19 mouse cellular contexts compared by ENCODE assay signal in the genomic region with DNA sequence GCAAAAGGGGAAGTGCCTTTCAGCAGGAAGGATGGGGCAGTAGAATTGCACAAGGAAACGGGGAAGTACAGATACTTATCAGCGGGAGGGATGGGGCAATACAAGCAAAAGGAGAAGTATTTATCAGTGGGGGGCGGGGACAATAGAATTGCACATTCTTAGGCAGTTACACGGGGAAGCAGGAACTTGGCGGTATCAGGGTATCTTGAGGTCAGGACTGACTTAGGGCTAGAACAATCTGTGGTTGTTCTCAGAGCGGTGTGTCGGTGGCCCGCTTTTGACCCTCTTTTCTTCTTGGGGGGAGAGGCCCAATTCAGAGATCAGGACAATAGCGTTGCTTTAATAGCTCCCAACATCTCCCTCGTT. TPM values are rescaled to one million over a fixed set of nuclear protein-coding genes. Genes with fewer than 3 reads are reported as not detected.
DNase-seq lines count a peak whose midpoint lies in the region; ATAC-seq and TF ChIP-seq lines count a peak whose summit lies in the region.
"Not testable (repeated sequence)": the region's sequence is repeated elsewhere in the genome, so short reads cannot be mapped to it uniquely, and the experiment has no call there.
"Had no signal": no experiment of that assay in that cellular context is flagged by ENCODE, and none has a peak within 500 bp of the region (broad histone marks: within the 10 kb centered on the region; RNA-seq: fewer than 3 reads in every experiment).

No protein-coding gene starts in this region.

- 0 out of 2 replicates have a peak, but pooled peaks have one; percentile 40 for ATAC-seq in G1E (ENCODE audit: extremely low read depth, insufficient number of reproducible peaks, low FRiP score, poor library complexity, severe bottlenecking)

- not testable (repeated sequence) for TF ChIP-seq CTCF in G1E (IDR thresholded peaks at IDR 0.05; ENCODE audit: low read depth, low read length)

- not testable (repeated sequence) for H3K36me3 ChIP-seq in G1E (replicated peaks)

- peaks cover 10% of the 10 kb centered on the region for H3K27me3 ChIP-seq in G1E (ENCODE audit: insufficient read depth, low read length)

- DNase-seq in 416B (ENCODE audit: low read depth) (peak; percentile 87), R1 (ENCODE audit: low read depth, low spot score) (peak; percentile 66), ZHBTc4 (ENCODE audit: low read depth, low spot score) (peak; percentile 53)
- not testable (repeated sequence) for DNase-seq in G1E (ENCODE audit: low spot score)
- DNase-seq in heart, adult 11 months: peak; percentile 36
- peak; percentile 9 for DNase-seq in yolk sac, embryonic 10.5 days (ENCODE audit: low spot score)

- H3K4me3 ChIP-seq in G1E (ENCODE audit: low read depth, low read length): not testable (repeated sequence)

- H3K9me3 ChIP-seq in G1E (replicated peaks): not testable (repeated sequence)

- peaks cover 23% of the 10 kb centered on the region for H3K4me1 ChIP-seq in G1E (ENCODE audit: insufficient read depth, low read depth, low read length)

RNA-seq across cellular contexts. Expression of gene Tdrd5, which starts 14.3 kb away (rescaled TPM):
- total RNA-seq in G1E (2014; fragmentation: Nextera tagmentation): 6.0 and 6.1 TPM in 2 replicates
- 0.55 and 0.58 TPM in 2 replicates for total RNA-seq in G1E (2017)
- 0.09 TPM in 2 replicates for polyA plus RNA-seq in G1E (2012)
- total RNA-seq: adrenal gland, postnatal 25 days; CH12.LX had no signal
- polyA plus RNA-seq: activated CD4-positive, CD25-positive, alpha-beta regulatory T cell, adult 4 months; adrenal gland, adult 2 months; CD4-positive, CD25-positive, alpha-beta regulatory T cell, adult 4 months had no signal

RNA-seq across cellular contexts. Expression of gene Nphs2, which starts 21.3 kb away (rescaled TPM):
- total RNA-seq in G1E (2014; fragmentation: Nextera tagmentation) (not detected in 2 replicates), G1E (2017) (0.12 TPM in 1 of 2 replicates, not detected in the other)
- not detected in 2 replicates for polyA plus RNA-seq in G1E (2012)
- total RNA-seq: adrenal gland, adult 18-20 months; adrenal gland, adult 2 months; adrenal gland, adult 8-10 months; adrenal gland, postnatal 10 days; adrenal gland, postnatal 14 days; adrenal gland, postnatal 25 days; adrenal gland, postnatal 36 days; CH12.LX; ES-E14; MEL had no signal
- polyA plus RNA-seq: activated CD4-positive, CD25-positive, alpha-beta regulatory T cell, adult 4 months; CD4-positive, CD25-positive, alpha-beta regulatory T cell, adult 4 months; Patski had no signal
